Mouse (Mus musculus) myocyte (in vitro differentiated cells): ENCODE measurements at regions not wholly inside any gene's neighbourhood (a gene's known extent, or its start where the extent isn't known, plus 50 kb on each side); places are given as distances from the start of the nearest gene placed in this dataset.

ENCODE experiments used
- H3K27me3 ChIP-seq: one replicate; pipeline ENCODE4 v1.6.1; 2011; ENCODE audit not compliant: control insufficient read depth, insufficient read depth, insufficient read length
- H3K36me3 ChIP-seq: one replicate; pipeline ENCODE4 v1.6.1; 2011; ENCODE audit not compliant: control insufficient read depth, insufficient read depth
- H3K4me2 ChIP-seq: one replicate; pipeline ENCODE4 v1.6.1; 2011; ENCODE audit warnings: low read depth, control low read depth
- H3K4me3 ChIP-seq: one replicate; pipeline ENCODE4 v1.5.1; 2011; ENCODE audit warnings: mild to moderate bottlenecking, control low read depth, moderate library complexity
- H3K79me2 ChIP-seq: one replicate; pipeline ENCODE4 v1.6.1; 2011; ENCODE audit not compliant: control insufficient read depth, insufficient read depth
- H3ac ChIP-seq: one replicate; pipeline ENCODE4 v1.6.1; 2011; ENCODE audit not compliant: control insufficient read depth, insufficient read length
- CEBPB ChIP-seq: IDR thresholded peaks from 2 replicates; pipeline ENCODE4 v1.6.1; 2011; ENCODE audit warnings: mild to moderate bottlenecking, moderate library complexity; ENCODE audit not compliant: poor library complexity, insufficient read depth, severe bottlenecking
- E2F4 ChIP-seq: IDR thresholded peaks from one replicate; pipeline ENCODE4 v1.6.1; 2011; ENCODE audit warnings: mild to moderate bottlenecking, control low read depth, moderate library complexity; ENCODE audit not compliant: insufficient read depth
- MAX ChIP-seq: IDR thresholded peaks from one replicate; pipeline ENCODE4 v1.6.1; 2011; ENCODE audit warnings: low read depth, mild to moderate bottlenecking, control low read depth
- MYOD1 ChIP-seq, 3 experiments: IDR thresholded peaks; one replicate each; pipeline ENCODE4 v1.6.1; 2011; ENCODE audit warnings: control low read depth in 2 of 3, low read depth in 2 of 3, mild to moderate bottlenecking in 2 of 3, moderate library complexity in 1 of 3; ENCODE audit not compliant: insufficient read length in 2 of 3, control insufficient read depth in 1 of 3
- MYOG ChIP-seq, 3 experiments: IDR thresholded peaks; one replicate each; pipeline ENCODE4 v1.6.1; 2011; ENCODE audit warnings: control low read depth in 2 of 3, low read depth in 2 of 3, mild to moderate bottlenecking in 2 of 3; ENCODE audit not compliant: insufficient read length in 2 of 3, control insufficient read depth in 1 of 3, insufficient read depth in 1 of 3
- POLR2A ChIP-seq: IDR thresholded peaks from one replicate; pipeline ENCODE4 v1.6.1; 2011; ENCODE audit warnings: low read depth, mild to moderate bottlenecking, control low read depth, moderate library complexity; ENCODE audit not compliant: insufficient read length
- POLR2AphosphoS2 ChIP-seq: IDR thresholded peaks from one replicate; pipeline ENCODE4 v1.6.1; 2011; ENCODE audit warnings: low read depth, control low read depth; ENCODE audit not compliant: insufficient read length
- REST ChIP-seq: IDR thresholded peaks from one replicate; pipeline ENCODE4 v1.6.1; 2011; ENCODE audit warnings: mild to moderate bottlenecking, control low read depth, moderate library complexity; ENCODE audit not compliant: insufficient read depth, insufficient read length
- SRF ChIP-seq: IDR thresholded peaks from one replicate; pipeline ENCODE4 v1.6.1; 2011; ENCODE audit warnings: low read depth; ENCODE audit not compliant: control insufficient read depth, insufficient read length
- TCF12 ChIP-seq: IDR thresholded peaks from one replicate; pipeline ENCODE4 v1.6.1; 2011; ENCODE audit warnings: mild to moderate bottlenecking, control low read depth; ENCODE audit not compliant: poor library complexity, insufficient read depth, severe bottlenecking
- TCF3 ChIP-seq: IDR thresholded peaks from one replicate; pipeline ENCODE4 v1.6.1; 2011; ENCODE audit warnings: low read depth, control low read depth; ENCODE audit not compliant: insufficient read length
- USF1 ChIP-seq: IDR thresholded peaks from one replicate; pipeline ENCODE4 v1.6.1; 2011; ENCODE audit warnings: low read depth, mild to moderate bottlenecking, control low read depth, moderate library complexity

DNA sequence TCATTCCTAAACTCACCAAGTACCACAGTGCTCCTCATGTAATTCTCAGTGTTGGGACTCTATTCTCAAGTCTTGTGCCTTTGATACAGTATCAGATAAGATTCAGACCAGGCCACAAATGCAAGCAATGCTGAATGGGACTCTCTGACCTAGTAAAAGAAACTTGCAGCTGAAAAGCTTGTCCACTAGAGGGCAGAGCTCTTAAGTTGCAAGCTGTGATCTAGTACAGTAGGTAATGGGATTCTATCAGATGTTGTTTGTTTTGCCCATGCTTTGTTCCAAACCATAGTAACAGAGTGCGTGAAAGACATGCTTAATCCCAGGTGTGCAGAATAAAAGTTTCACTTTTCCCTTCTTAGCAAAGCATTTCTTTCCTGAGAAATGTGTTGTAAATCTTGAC is 383.2 kb upstream of the Chrm2 start:
- Histone ChIP-seq H3K4me3 (no peak overlapping the region), H3K36me3 (no peaks in the 10 kb centered on the region), H3ac (no peak overlapping the region), H3K79me2 (no peaks in the 10 kb centered on the region), H3K4me2 (no peak overlapping the region), H3K27me3 (no peaks in the 10 kb centered on the region)
- no peak for TF ChIP-seq TCF12

DNA sequence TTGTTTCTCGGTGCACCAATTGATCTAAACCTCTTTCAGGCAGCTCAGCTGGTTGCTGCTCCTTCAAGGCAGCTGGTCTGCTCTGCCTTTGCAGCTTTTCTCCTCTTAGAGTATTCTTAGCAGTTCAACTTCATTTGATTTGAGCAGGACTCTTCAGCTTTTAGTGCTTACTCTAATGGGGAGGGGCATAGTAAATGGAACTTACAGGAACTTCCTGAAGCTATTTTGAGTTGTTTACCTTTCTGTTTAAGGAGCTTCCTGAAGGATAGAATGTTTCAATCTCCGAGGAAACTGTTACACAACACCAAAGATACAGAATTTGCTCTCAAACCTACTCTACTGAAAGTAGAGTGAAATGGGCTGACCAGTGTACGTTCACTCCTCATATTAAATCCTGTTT is 385.8 kb upstream of the Chrm2 start:
- Histone ChIP-seq H3K36me3 (no peaks in the 10 kb centered on the region), H3K4me2 (no peak overlapping the region), H3K79me2 (no peaks in the 10 kb centered on the region), H3K27me3 (no peaks in the 10 kb centered on the region), H3K4me3 (no peak overlapping the region), H3ac (no peak overlapping the region)
- TF ChIP-seq USF1, result no peak
- TF ChIP-seq TCF3, result no peak
- TF ChIP-seq MAX, result no peak
- no peak for TF ChIP-seq MYOD1 (IDR thresholded peaks at IDR 0.05; ENCODE audit: control insufficient read depth in 1 of 3, insufficient read length in 2 of 3, low read depth in 2 of 3)
- no peak for TF ChIP-seq POLR2AphosphoS2
- no peak for TF ChIP-seq TCF12
- no peak for TF ChIP-seq MYOG (IDR thresholded peaks at IDR 0.05; ENCODE audit: control insufficient read depth in 1 of 3, insufficient read depth in 1 of 3, insufficient read length in 2 of 3, low read depth in 2 of 3)

DNA sequence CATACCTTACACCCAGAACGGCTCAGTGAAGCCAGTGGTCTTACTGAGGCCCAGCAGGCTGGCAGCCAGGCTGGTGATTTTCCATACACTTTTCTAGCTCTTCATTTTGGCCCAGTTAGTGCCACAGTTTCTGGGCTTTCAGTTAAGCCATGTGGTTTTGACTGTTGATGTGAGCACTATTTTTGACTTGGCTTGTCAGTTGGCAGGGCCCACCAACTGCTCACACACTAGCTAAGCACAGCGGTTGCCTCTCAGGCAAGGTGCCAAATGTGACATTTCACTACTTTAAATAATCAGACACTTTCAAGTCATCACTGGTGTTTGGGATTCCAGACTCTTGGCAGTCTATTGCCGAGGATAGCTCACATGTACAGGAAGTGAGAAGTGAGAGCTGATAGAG is 399.0 kb upstream of the Chrm2 start:
- H3K79me2 ChIP-seq, result no peaks in the 10 kb centered on the region
- H3K27me3 ChIP-seq, result no peaks in the 10 kb centered on the region
- H3ac ChIP-seq, result no peak overlapping the region
- TF ChIP-seq CEBPB, result no peak
- no peak for TF ChIP-seq POLR2A
- no peak for TF ChIP-seq MYOD1 (IDR thresholded peaks at IDR 0.05; ENCODE audit: control insufficient read depth in 1 of 3, insufficient read length in 2 of 3, low read depth in 2 of 3)
- no peak for TF ChIP-seq USF1
- no peak for TF ChIP-seq MYOG (IDR thresholded peaks at IDR 0.05; ENCODE audit: control insufficient read depth in 1 of 3, insufficient read depth in 1 of 3, insufficient read length in 2 of 3, low read depth in 2 of 3)
- TF ChIP-seq TCF3, result no peak
- no peak for TF ChIP-seq SRF
- no peak for TF ChIP-seq E2F4
- no peak for TF ChIP-seq TCF12
- no peak for TF ChIP-seq REST
- TF ChIP-seq POLR2AphosphoS2, result no peak
- TF ChIP-seq MAX, result no peak
- H3K4me3 ChIP-seq, result no peak overlapping the region
- no peaks in the 10 kb centered on the region for H3K36me3 ChIP-seq
- H3K4me2 ChIP-seq, result no peak overlapping the region

DNA sequence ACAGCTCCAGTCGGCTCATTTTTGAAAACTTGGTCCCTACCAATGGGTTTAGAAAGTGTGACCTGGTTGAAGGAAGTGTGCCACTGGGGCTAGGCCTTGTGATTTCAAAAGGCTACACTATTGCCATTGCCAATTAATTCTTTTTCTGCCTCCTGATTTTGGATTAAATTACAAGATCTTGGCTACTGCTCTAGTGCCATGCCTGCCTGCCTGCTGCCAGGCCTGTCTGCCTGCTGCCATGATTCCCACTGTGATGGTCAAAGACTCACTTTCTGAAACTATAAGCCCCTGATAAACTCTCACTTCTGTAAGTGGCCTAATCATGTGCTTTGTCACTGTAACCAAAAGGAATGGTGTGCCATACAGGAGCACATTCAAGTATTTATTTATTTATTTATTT is 400.4 kb upstream of the Mtpn start:
- Histone ChIP-seq H3K27me3 (no peaks in the 10 kb centered on the region), H3K4me2 (no peak overlapping the region), H3K4me3 (no peak overlapping the region), H3K36me3 (no peaks in the 10 kb centered on the region), H3K79me2 (no peaks in the 10 kb centered on the region), H3ac (no peak overlapping the region)
- no peak for TF ChIP-seq TCF12
- TF ChIP-seq MYOD1 (IDR thresholded peaks at IDR 0.05; ENCODE audit: control insufficient read depth in 1 of 3, insufficient read length in 2 of 3, low read depth in 2 of 3), result no peak
- TF ChIP-seq REST, result no peak
- no peak for TF ChIP-seq E2F4
- no peak for TF ChIP-seq POLR2AphosphoS2

DNA sequence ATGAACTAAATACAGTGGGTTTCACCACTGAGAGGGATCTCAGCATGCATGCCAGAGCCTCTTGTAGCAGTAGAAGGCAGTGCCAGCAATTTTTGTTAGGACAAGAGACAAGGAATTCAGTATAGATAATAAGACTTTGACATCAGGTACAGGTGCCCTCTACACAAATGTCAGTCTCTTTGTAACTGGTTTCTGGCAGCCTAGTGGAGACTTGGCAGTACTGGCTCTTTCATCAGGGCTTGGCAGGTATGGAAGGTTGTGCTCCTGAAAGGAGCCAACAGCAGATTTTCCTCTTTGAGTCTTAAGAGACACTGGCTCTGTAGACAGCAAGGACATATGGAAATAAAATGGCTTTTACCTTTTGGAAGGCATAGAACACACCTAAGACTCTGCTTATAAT is 384.5 kb upstream of the Mtpn start:
- no peak overlapping the region for H3K4me3 ChIP-seq
- no peaks in the 10 kb centered on the region for H3K79me2 ChIP-seq
- TF ChIP-seq TCF3 (no peak), MAX (no peak), SRF (no peak), TCF12 (no peak), E2F4 (no peak), POLR2A (no peak), MYOG (IDR thresholded peaks at IDR 0.05; ENCODE audit: control insufficient read depth in 1 of 3, insufficient read depth in 1 of 3, insufficient read length in 2 of 3, low read depth in 2 of 3) (no peak), REST (no peak), CEBPB (no peak), POLR2AphosphoS2 (no peak), USF1 (no peak), MYOD1 (IDR thresholded peaks at IDR 0.05; ENCODE audit: control insufficient read depth in 1 of 3, insufficient read length in 2 of 3, low read depth in 2 of 3) (no peak)
- H3K27me3 ChIP-seq, result no peaks in the 10 kb centered on the region
- H3K36me3 ChIP-seq, result no peaks in the 10 kb centered on the region
- H3ac ChIP-seq, result no peak overlapping the region
- H3K4me2 ChIP-seq, result no peak overlapping the region
